In genomic region chr10:67275916-67276315, GRCm38 (mm10) we compare ENCODE assay signal across 22 mouse cellular contexts. TPM values are rescaled to one million over a fixed set of nuclear protein-coding genes. Genes with fewer than 3 reads are reported as not detected.
DNase-seq lines count a peak whose midpoint lies in the region.
"Had no signal": no experiment of that assay in that cellular context is flagged by ENCODE, and none has a peak within 500 bp of the region (broad histone marks: within the 10 kb centered on the region; RNA-seq: fewer than 3 reads in every experiment).

No protein-coding gene starts in this region.

- no peak overlapping the region for H3K27ac ChIP-seq in embryonic facial prominence, embryonic 10.5 days (replicated peaks)

- no peak overlapping the region for H3K4me3 ChIP-seq in embryonic facial prominence, embryonic 10.5 days

- H3K4me1 ChIP-seq in embryonic facial prominence, embryonic 10.5 days: no peaks in the 10 kb centered on the region

- H3K27me3 ChIP-seq in embryonic facial prominence, embryonic 10.5 days (replicated peaks; ENCODE audit: low read depth, poor library complexity, severe bottlenecking): no peaks in the 10 kb centered on the region
- H3K27me3 ChIP-seq: CH12.LX, Patski had no signal

- H3K36me3 ChIP-seq in embryonic facial prominence, embryonic 10.5 days (replicated peaks): peaks cover 32% of the 10 kb centered on the region

- DNase-seq in ES-CJ7 (ENCODE audit: low read depth, low spot score): peak; percentile 22
- peak; percentile 58 for DNase-seq in R1 (ENCODE audit: low read depth, low spot score)
- DNase-seq in ZHBTc4 (ENCODE audit: low read depth, low spot score): peak; percentile 53
- DNase-seq in embryonic facial prominence, embryonic 10.5 days (ENCODE audit: low spot score): no peak
- no peak for DNase-seq in spleen, adult 18-20 months
- DNase-seq in testis, postnatal 10 days (ENCODE audit: low spot score): no peak
- DNase-seq: adrenal gland, adult 2 months; adrenal gland, adult 8-10 months; adrenal gland, postnatal 10 days; adrenal gland, postnatal 14 days; adrenal gland, postnatal 25 days; adrenal gland, postnatal 36 days; B cell, adult 2 months; cerebellum, adult 11 months; cerebellum, adult 11-12 months; cerebellum, adult 18-20 months; cerebellum, adult 2 months; cerebellum, adult 8-10 months; cerebellum, adult 9-10 months had no signal

- no peaks in the 10 kb centered on the region for H3K9me3 ChIP-seq in embryonic facial prominence, embryonic 10.5 days
- H3K9me3 ChIP-seq: G1E had no signal

RNA-seq across cellular contexts. Expression of gene Nrbf2, which starts 9.2 kb away (rescaled TPM):
- 39.0 and 39.1 TPM in 2 replicates for polyA plus RNA-seq in embryonic facial prominence, embryonic 10.5 days (2016; fragmentation: Nextera tagmentation; extraction: Ambion mirVana)

Comparison
In these comparisons a context has a peak if more than half of its experiments do, and no peak if none do; other contexts are left out.
1. DNase-seq: peak in ES-CJ7 (single experiment), R1 (single experiment) and ZHBTc4 (single experiment); none in embryonic facial prominence, embryonic 10.5 days (single experiment), spleen, adult 18-20 months (0 of 2) and testis, postnatal 10 days (single experiment).